Mouse (Mus musculus) forebrain, embryonic 14.5 days (tissue): Measurements from ENCODE around the gene Mettl7b. TPM values are rescaled to one million over a fixed set of nuclear protein-coding genes. Genes with fewer than 3 reads are reported as not detected.
"Not testable (repeated sequence)": the region's sequence is repeated elsewhere in the genome, so short reads cannot be mapped to it uniquely, and the experiment has no call there.

Experiments used
- ATAC-seq: fragments of 200-750 bp; cut with Nextera tagmentation; 2 replicates; pipeline ENCODE4 v1.8.0; 2017; ENCODE audit warnings: mild to moderate bottlenecking, moderate library complexity
- DNase-seq: peaks from one replicate; pipeline ENCODE4 v3.0.0-alpha.2; 2015; ENCODE audit warnings: low spot score
- H3K27ac ChIP-seq: fragments of 300-500 bp; sonication (generic); 2 replicates; pipeline ENCODE4 v1.5.1; 2014; ENCODE audit warnings: low read depth, mild to moderate bottlenecking, control low read depth, low read length, moderate library complexity
- H3K27me3 ChIP-seq: fragments of 300-500 bp; sonication (generic); replicated peaks from 2 replicates; pipeline ENCODE4 v1.6.1; 2014; ENCODE audit warnings: low read length, control low read depth, mixed read lengths; ENCODE audit not compliant: control insufficient read depth, insufficient read depth
- H3K36me3 ChIP-seq: fragments of 300-500 bp; sonication (generic); 2 replicates; pipeline ENCODE4 v1.6.1; 2014; ENCODE audit warnings: low read length, control low read depth; ENCODE audit not compliant: control insufficient read depth, insufficient read depth
- H3K4me1 ChIP-seq: fragments of 300-500 bp; sonication (generic); 2 replicates; pipeline ENCODE4 v1.6.1; 2014; ENCODE audit warnings: antibody characterized with exemption, low read length, control low read depth; ENCODE audit not compliant: control insufficient read depth, insufficient read depth
- H3K4me2 ChIP-seq: fragments of 300-500 bp; sonication (generic); 2 replicates; pipeline ENCODE4 v1.6.1; 2014; ENCODE audit warnings: mild to moderate bottlenecking, control low read depth, low read length
- H3K4me3 ChIP-seq: fragments of 300-500 bp; sonication (generic); 2 replicates; pipeline ENCODE4 v1.5.1; 2014; ENCODE audit warnings: low read depth, low read length, control low read depth
- H3K9ac ChIP-seq: fragments of 300-500 bp; sonication (generic); 2 replicates; pipeline ENCODE4 v1.6.1; 2014; ENCODE audit warnings: mild to moderate bottlenecking, low read length, control low read depth, moderate library complexity
- H3K9me3 ChIP-seq: fragments of 300-500 bp; sonication (generic); replicated peaks from 2 replicates; pipeline ENCODE4 v1.6.1; 2016; ENCODE audit warnings: low read length, control low read depth, mixed read lengths; ENCODE audit not compliant: control insufficient read depth
- WGBS: fragments of 180-500 bp; shearing (Covaris S2); extraction: QIAGEN DNeasy Blood & Tissue Kit; methylation state at CpG from one replicate; pipeline ENCODE4 v1.1.7; 2014; 5-methylcytosine and 5-hydroxymethylcytosine counted together
- polyA plus RNA-seq: library from polyadenylated mRNA; unstranded; fragments of >200 nt; fragmentation: Nextera tagmentation; extraction: Ambion mirVana; gene quantifications from 2 replicates; pipeline ENCODE4 v1.2.1, GENCODE M21; 2014

The Mettl7b gene
- not detected in 2 replicates for polyA plus RNA-seq

DNA sequence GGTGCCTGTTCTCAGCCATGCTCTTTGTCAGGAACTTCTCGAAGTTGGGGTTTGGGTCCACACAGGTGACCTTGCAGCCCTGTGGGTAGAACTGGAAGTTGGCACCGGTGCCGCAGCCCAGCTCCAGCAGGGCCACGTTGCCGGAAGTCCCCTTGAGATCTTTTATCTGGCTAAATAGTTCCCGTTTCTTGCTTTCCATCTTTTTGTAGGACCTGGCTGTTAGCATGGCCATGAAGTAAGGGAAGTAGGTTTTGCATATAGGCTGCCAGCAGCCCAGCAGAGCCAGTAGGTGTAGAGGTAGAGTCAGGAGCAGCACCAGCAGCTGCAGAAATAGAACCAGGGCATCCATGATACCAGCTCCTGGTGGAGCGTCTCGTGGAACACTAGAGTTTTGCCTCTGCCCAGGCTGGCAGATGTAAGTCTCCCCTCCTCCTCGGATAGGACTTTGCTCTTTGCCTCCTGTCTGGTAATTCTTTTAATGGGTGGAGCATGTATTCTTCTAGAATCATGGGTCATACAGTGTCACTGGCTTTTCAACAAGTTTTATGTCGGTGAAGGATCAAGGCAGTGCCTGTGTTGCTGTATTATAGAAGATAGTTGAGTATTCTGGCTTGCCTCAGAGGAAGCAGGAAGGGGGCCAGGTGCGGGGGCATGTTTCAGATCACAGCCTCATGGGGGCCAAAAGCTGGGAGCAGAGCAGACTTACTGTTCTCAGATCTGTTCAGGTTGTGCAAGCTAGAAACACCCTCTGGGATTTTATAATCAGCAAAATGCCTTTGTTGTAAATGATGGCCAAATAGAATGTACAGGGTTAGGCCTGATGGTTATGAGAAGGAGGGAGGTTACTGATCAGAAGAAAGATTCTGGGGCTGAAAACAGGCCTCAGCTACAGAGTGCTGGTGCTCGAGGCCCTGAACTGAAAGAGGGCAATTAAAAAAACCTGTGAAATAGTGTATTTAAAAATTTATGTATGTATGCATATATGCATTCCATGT, at the start of gene Mettl7b:
Mettl7b (minus strand) TSS at position 399 of the 995 bp plus-strand sequence.
- Histone ChIP-seq H3K9me3 (no peaks in the 10 kb centered on the region), H3K4me2 (no peak within 1 kb of the TSS), H3K9ac (no peak within 1 kb of the TSS), H3K27ac (no peak within 1 kb of the TSS), H3K4me3 (no peak within 1 kb of the TSS), H3K27me3 (no peaks in the 10 kb centered on the region), H3K36me3 (no peaks in the 10 kb centered on the region), H3K4me1 (no peaks in the 10 kb centered on the region)
- DNase-seq, result no peak
- no peak for ATAC-seq
- WGBS, result 88% methylated on average over 12 of the region's 12 CpGs

DNA sequence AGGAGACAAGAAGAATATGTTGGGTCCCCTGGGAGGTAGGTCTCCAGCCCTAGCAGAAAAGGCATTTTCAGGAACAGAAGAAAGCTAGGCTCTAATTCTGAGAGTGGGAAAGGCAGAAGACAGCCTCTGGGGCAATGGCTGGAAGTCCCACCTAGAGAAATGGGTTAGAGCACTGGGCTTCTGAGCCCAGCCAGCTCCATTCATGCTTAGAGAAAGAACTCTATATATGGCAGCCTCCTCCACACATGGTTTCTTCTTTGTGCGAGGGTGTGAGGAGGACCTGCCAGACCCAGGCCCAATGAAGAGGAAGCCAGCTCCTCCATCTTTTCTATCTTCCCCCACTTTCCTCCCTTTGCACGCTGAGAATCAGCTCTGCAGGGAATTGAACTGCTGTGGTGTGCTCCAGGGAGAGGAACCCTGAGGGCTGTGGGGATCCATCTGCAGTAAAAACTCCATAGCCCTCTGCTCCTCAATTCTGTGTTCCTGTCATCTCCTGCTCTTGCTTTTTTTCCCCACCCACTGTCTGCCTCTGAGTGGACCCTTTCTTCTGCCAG, 49.6 kb upstream of the Mettl7b start, which contains the start of gene Olfr763:
Olfr763 (plus strand) TSS at position 504 of the 554 bp plus-strand sequence.
- DNase-seq (no peak), ATAC-seq (no peak)
- Histone ChIP-seq H3K27me3 (no peaks in the 10 kb centered on the region), H3K9me3 (no peaks in the 10 kb centered on the region), H3K36me3 (no peaks in the 10 kb centered on the region), H3K4me3 (no peak within 1 kb of the TSS), H3K27ac (no peak within 1 kb of the TSS), H3K4me1 (no peaks in the 10 kb centered on the region), H3K4me2 (no peak within 1 kb of the TSS), H3K9ac (no peak within 1 kb of the TSS)
- 80% methylated on average over 2 of the region's 2 CpGs for WGBS

DNA sequence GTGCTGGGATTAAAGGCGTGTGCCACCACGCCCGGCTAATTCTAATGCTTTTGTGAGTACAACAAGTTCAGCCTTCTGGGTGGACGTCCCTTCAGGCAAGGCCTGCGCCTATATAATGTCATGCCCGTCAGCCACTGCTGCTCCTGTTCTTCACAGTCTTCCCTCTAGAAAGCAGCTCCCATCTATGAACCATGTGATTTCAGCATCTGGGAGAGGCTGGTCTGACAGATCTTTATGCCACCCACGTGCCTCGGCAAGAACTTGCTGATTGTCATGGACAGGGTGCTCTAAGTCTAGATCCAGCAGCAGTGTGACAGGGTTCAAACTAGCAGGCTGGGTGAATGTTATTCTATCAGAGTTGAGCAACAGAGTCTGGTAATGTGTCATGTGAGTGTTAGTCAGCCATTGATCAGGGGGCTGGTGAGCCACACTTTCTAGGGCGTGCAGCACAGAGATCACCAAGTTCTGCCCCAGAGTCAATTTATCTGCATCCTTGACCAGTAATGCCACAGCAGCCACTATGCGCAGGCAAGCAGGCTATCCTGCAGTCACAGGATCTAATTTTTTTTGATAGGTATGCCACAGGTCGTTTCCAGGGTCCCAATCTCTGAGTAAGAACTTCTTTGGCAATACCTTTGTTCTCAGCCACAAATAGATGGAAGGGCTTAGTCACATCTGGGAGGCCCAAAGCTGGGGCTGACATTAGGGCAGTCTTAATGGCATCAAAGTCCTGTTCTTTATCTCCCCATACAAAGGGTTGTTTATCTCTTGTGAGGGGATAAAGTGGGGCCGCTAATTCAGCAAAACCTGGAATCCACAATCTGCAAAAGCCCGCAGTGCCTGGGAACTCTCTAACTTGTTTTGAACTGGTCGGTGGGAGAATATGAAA, 43.5 kb upstream of the Mettl7b start:
- H3K36me3 ChIP-seq, result no peaks in the 10 kb centered on the region
- H3K9ac ChIP-seq, result no peak overlapping the region
- no peak overlapping the region for H3K27ac ChIP-seq
- H3K4me2 ChIP-seq, result no peak overlapping the region
- H3K4me1 ChIP-seq, result no peaks in the 10 kb centered on the region
- WGBS, result 71% methylated on average over 14 of the region's 14 CpGs
- DNase-seq (no peak), ATAC-seq (no peak)
- H3K9me3 ChIP-seq, result no peaks in the 10 kb centered on the region
- H3K27me3 ChIP-seq, result no peaks in the 10 kb centered on the region
- no peak overlapping the region for H3K4me3 ChIP-seq

DNA sequence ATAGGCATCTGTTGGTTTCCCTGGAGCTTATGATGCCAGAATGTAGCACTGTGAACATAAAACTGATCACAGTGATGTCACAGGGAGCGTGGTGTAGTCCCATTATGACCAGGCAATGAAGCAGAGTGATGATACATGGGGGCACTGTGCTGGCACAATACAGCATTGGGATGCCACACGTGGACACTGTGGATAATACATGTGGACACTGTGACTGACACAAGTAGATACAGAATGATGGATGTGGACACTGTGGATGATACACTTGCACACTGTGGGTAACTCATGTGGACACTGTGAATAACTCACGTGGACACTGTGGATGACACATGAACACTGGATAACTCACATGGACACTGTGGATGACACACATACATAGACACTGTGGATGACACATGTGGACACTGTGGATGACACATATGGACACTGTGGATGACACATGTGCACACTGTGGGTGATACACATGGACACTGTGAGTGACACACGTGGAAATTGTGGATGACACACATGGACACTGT, 35.8 kb upstream of the Mettl7b start:
- Histone ChIP-seq H3K27me3 (no peaks in the 10 kb centered on the region), H3K4me2 (no peak overlapping the region), H3K9me3 (no peaks in the 10 kb centered on the region), H3K4me3 (no peak overlapping the region), H3K4me1 (no peaks in the 10 kb centered on the region), H3K9ac (no peak overlapping the region), H3K36me3 (no peaks in the 10 kb centered on the region), H3K27ac (no peak overlapping the region)
- WGBS, result 77% methylated on average over 4 of the region's 4 CpGs
- ATAC-seq (no peak), DNase-seq (no peak)

DNA sequence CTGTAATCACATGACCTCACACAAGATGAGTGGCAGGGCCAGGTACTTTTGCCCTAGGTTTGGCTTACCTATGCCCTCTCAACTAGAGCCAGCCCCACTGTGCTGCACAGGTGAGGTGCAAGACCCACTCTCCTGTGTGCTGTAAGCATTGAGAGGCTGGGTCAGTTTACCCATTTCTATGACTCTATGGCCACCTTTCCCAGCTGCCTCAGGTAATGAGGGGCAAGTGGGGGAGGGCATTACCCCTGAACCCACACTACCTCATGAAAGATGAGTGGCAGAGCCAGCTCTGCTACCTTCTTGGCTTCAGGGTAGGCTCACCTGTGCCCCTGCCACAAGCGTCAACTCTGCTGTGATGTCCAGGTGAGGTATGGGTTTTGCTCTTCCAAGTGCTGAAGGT, 35.0 kb upstream of the Mettl7b start:
- 96% methylated on average over 1 of the region's 1 CpGs for WGBS
- ATAC-seq, result no peak
- H3K4me2 ChIP-seq, result no peak overlapping the region

DNA sequence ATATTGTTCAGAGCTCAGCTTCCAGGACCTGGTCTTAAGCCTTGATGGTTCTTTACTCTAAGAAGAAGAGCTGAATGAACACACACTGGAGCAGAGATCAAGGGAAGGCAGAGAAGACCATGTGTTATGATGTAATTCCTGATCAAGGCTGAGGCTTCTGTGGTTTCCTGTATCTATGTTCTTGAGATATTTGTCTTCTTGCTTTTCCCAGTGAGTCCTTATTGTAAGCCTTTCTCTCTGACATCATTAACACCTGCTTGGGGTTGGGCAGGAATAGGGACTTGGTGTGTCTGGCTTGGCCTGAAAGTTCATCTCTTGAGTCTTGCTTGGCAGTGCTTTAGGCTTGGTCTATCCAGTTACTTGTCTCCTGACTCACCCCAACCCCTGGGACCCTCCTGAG, 30.2 kb upstream of the Mettl7b start:
- no peaks in the 10 kb centered on the region for H3K4me1 ChIP-seq
- DNase-seq, result no peak
- no peak for ATAC-seq
- H3K27ac ChIP-seq, result no peak overlapping the region
- no peak overlapping the region for H3K4me2 ChIP-seq
- H3K4me3 ChIP-seq, result no peak overlapping the region
- no peaks in the 10 kb centered on the region for H3K36me3 ChIP-seq
- no peaks in the 10 kb centered on the region for H3K27me3 ChIP-seq
- no peak overlapping the region for H3K9ac ChIP-seq
- H3K9me3 ChIP-seq, result no peaks in the 10 kb centered on the region

More for the DNA sequence above, 35.0 kb upstream of the Mettl7b start:
- DNase-seq, result no peak
- Histone ChIP-seq H3K9ac (no peak overlapping the region), H3K9me3 (no peaks in the 10 kb centered on the region), H3K36me3 (no peaks in the 10 kb centered on the region), H3K27me3 (no peaks in the 10 kb centered on the region), H3K4me1 (no peaks in the 10 kb centered on the region), H3K4me3 (no peak overlapping the region), H3K27ac (no peak overlapping the region)

DNA sequence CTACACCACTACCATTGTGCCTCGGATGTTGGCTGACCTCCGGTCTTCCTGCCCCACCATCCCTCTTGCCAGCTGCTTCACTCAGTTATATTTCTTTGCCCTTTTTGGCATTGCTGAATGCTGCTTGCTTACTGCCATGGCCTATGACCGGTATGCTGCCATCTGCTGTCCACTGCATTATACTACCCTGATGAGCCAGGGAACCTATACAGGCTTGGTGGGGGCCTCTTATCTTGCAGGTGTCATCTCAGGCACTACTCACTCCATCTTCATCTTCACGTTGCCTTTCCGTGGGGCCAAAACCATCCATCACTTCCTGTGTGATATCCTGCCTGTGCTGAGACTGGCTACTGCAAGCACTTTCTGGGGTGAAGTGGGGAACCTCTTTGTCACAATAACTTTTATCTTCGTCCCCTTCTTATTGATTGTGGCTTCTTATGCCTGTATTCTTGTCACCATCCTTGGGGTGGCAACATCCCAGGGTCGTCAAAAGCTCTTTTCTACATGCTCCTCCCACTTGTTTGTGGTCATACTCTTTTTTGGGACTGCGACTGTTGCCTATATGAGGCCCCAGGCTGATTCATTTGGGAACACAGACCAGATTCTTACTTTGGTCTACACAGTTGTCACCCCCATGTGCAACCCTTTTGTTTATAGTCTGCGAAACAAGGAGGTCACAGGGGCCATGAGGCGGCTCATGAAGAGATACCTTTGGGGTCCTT, 29.5 kb upstream of the Mettl7b start:
- ATAC-seq, H3K4me3 ChIP-seq, DNase-seq, H3K4me2 ChIP-seq, H3K36me3 ChIP-seq, H3K4me1 ChIP-seq, H3K9ac ChIP-seq, H3K27me3 ChIP-seq, H3K27ac ChIP-seq, H3K9me3 ChIP-seq: not testable (repeated sequence)
- WGBS, result 69% methylated on average over 7 of the region's 10 CpGs

DNA sequence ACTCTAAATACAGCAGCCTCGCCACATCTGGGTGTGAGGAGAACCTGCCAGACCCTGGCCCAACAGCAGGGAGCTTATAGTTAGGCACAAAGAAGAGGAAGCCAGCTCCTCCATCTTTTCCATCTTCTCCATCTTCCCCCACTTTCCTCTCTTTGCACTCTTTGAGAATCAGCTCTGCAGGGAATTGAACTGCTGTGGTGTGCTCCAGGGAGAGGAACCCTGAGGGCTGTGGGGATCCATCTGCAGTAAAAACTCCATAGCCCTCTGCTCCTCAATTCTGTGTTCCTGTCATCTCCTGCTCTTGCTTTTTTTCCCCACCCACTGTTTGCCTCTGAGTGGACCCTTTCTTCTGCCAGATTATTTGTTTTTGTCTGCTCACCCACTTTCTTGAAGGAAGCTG, 28.3 kb upstream of the Mettl7b start, which contains the start of gene Olfr9:
Olfr9 (plus strand) TSS at position 301 of the 400 bp plus-strand sequence.
- H3K4me3 ChIP-seq, H3K4me1 ChIP-seq, H3K4me2 ChIP-seq, H3K36me3 ChIP-seq, ATAC-seq, H3K9me3 ChIP-seq, H3K27ac ChIP-seq, H3K9ac ChIP-seq, DNase-seq, H3K27me3 ChIP-seq: not testable (repeated sequence)
- WGBS, result 87% methylated on average over 1 of the region's 1 CpGs
